Mouse (Mus musculus): Measurements from ENCODE around the gene Fam163a. TPM values are rescaled to one million over a fixed set of nuclear protein-coding genes. Genes with fewer than 3 reads are reported as not detected.

Fam163a gene
- polyA plus RNA-seq, 1 experiment from 2014 or later: 6.5 TPM

DNA sequence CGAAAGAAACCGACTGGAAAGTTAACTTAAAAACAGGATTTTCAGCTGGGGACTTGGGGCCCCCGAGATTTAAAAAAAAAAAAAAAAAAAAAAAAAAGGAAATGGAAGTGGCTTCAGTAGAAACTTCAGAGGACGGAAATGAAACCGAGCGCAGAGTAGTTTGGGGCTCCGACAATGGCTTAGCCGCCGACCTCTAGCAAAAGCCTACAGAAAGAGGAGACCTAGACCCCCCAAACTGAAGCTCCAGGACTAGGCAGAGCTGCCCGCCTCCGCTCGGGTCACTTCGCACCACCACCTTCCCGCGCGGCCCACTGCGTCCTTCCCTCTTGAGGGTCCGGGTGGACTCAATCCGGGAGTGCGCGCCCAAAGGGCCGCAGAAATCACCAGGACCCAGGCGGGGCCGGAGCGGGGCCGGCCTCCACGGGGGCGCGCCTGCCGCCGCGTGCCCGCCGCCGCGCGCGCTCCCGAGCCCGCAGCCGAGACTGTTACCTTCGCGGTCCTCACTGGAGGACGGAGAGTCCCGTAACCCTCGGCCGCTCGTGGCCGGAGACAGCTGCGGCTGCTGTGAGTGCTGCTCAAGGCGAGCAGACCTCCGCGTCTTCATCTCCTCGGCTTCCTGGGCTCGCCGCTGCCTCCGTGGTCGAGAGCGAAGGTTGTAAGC, 169.4 kb downstream of the Fam163a start, which contains the start of gene Tor1aip2:
Tor1aip2 (plus strand) TSS at position 135 of the 661 bp plus-strand sequence.
- H3K4me1 ChIP-seq: peaks cover 19% of the 10 kb centered on the region
- peak within 1 kb of the TSS; percentile 97 for H3K27ac ChIP-seq
- peak within 1 kb of the TSS; percentile 82 for H3K9ac ChIP-seq
- WGBS: under 1% methylated on average over 59 of the region's 59 CpGs
- peak within 1 kb of the TSS; percentile 66 for H3K4me3 ChIP-seq
- peak; percentile 82 for ATAC-seq (replicated peaks)
- peak within 1 kb of the TSS; percentile 70 for H3K4me2 ChIP-seq
- H3K9me3 ChIP-seq: no peaks in the 10 kb centered on the region
- peaks cover 16% of the 10 kb centered on the region; the same call in 1 of the 2 replicates for H3K36me3 ChIP-seq (replicated peaks)
- H3K27me3 ChIP-seq (replicated peaks): no peaks in the 10 kb centered on the region

DNA sequence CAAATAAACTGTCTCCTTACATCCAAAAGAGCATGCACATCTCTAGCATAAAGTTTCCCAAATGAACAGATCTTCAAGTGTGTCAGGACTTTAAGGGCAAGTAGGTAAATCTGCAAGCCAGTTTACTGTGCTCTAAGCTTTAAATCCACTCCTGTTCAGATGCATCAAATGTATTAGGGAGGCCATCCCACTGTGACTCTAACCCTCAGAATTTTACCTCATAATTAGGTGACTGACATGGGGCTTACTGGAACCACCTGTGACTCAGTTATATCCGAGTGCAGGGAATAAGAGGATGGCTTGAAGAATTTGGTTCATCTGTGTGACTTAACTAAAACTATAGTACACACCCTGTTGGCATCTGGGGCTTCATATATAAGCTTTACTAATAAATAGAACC, 170.2 kb downstream of the Fam163a start:
- peaks cover 17% of the 10 kb centered on the region for H3K4me1 ChIP-seq
- peak overlapping the region; percentile 82; the same call in 1 of the 2 replicates for H3K9ac ChIP-seq
- H3K9me3 ChIP-seq: no peaks in the 10 kb centered on the region
- H3K4me3 ChIP-seq: peak overlapping the region; percentile 66
- 0 out of 2 replicates have a peak overlapping the region, but pooled peaks have one; percentile 97 for H3K27ac ChIP-seq
- 34% methylated on average over 1 of the region's 1 CpGs for WGBS
- ATAC-seq (replicated peaks): no peak
- H3K27me3 ChIP-seq (replicated peaks): no peaks in the 10 kb centered on the region
- peak overlapping the region; percentile 70 for H3K4me2 ChIP-seq
- peaks cover 16% of the 10 kb centered on the region; the same call in 1 of the 2 replicates for H3K36me3 ChIP-seq (replicated peaks)

DNA sequence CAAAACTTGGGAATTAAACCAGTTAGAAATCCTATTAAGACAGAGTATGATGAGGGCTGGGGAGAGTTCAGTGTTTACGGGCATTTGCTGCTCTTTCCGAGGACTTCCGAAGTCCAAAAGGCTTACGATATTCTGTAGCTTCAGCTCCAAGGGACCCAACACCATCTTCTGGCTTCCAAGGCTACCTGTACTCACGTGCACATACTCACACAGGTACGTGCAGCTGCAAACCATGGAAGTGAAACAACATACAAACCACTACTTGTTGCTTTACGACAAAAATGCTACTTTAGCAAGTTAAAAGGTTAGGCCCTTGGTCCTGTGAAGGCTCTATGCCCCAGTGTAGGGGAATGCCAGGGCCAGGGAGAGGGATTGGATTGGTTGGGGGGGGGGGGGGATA, 170.9 kb downstream of the Fam163a start:
- 97% methylated on average over 7 of the region's 7 CpGs for WGBS
- H3K36me3 ChIP-seq (replicated peaks): peaks cover 21% of the 10 kb centered on the region; the same call in 1 of the 2 replicates
- no peak overlapping the region for H3K4me2 ChIP-seq
- no peak overlapping the region for H3K9ac ChIP-seq
- H3K27me3 ChIP-seq (replicated peaks): no peaks in the 10 kb centered on the region
- peaks cover 17% of the 10 kb centered on the region for H3K4me1 ChIP-seq
- no peak overlapping the region for H3K4me3 ChIP-seq
- no peaks in the 10 kb centered on the region for H3K9me3 ChIP-seq
- H3K27ac ChIP-seq: no peak overlapping the region
- no peak for ATAC-seq (replicated peaks)

DNA sequence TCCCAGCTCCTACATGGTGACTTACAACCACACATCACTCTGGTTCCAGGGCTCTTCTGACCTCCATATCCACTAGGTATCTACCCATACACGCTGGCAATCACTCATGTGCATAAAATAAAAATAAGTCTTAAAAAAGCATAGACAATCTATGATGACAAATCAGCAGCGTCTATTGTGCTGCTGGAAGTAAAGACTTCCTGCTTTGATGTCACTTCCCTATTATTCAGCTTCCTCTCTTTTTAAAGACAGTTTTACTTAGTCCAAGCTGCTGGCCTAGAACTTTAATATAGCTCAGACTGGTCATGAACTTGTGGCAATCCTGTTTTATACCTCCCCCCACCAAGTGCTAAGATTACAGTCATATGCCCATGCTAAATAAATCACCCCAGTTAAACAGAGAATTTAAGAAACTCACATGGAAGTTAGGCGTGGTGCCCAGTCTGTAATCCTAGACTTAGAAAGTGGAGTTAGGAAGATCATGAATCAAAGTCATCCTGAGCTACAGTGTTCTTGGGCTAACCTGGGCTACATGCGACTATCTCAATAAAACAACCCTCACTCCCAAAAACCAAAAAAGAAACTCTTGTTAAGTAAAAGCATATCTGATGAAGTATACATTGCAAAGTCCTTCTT, 176.4 kb downstream of the Fam163a start:
- ATAC-seq (replicated peaks): no peak
- H3K27me3 ChIP-seq (replicated peaks): no peaks in the 10 kb centered on the region
- H3K4me2 ChIP-seq: no peak overlapping the region
- no peak overlapping the region for H3K4me3 ChIP-seq
- no peak overlapping the region for H3K27ac ChIP-seq
- no peaks in the 10 kb centered on the region for H3K9me3 ChIP-seq
- H3K9ac ChIP-seq: no peak overlapping the region
- peaks cover 26% of the 10 kb centered on the region; the same call in 1 of the 2 replicates for H3K36me3 ChIP-seq (replicated peaks)
- 94% methylated on average over 4 of the region's 4 CpGs for WGBS
- H3K4me1 ChIP-seq: no peaks in the 10 kb centered on the region

DNA sequence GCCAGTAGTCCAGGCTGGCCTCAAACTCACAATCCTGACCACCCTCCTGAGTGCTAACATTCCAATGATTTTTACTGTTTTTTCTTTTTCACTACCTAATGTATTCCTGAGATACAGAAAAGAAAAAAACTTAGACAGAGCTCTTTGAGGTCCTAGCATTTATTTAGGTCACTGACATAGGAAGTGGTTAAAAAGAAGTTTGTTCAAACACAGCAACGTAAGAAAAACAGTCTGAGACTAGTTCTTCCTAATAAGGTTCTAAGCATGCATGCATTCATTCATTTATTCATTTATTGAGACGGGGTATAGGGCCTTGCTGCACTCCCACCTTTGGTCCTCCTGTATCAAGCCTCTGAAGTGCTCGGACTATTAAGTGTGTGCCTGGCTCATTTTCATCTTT, 177.0 kb downstream of the Fam163a start:
- H3K27ac ChIP-seq: no peak overlapping the region
- H3K4me3 ChIP-seq: no peak overlapping the region
- no peaks in the 10 kb centered on the region for H3K9me3 ChIP-seq
- H3K9ac ChIP-seq: no peak overlapping the region
- H3K4me2 ChIP-seq: no peak overlapping the region
- WGBS: 93% methylated on average over 3 of the region's 3 CpGs
- ATAC-seq (replicated peaks): no peak
- H3K36me3 ChIP-seq (replicated peaks): peaks cover 22% of the 10 kb centered on the region; the same call in 1 of the 2 replicates
- H3K4me1 ChIP-seq: no peaks in the 10 kb centered on the region
- no peaks in the 10 kb centered on the region for H3K27me3 ChIP-seq (replicated peaks)

Other genes starting within 250 kb of the Fam163a start
- 12.1 TPM in 2 replicates for gene Cep350, start 231.8 kb downstream of the Fam163a start, polyA plus RNA-seq (2015; fragmentation: Nextera tagmentation; extraction: Ambion mirVana)
- gene Tor1aip2, start 169.6 kb downstream of the Fam163a start, polyA plus RNA-seq (2015; fragmentation: Nextera tagmentation; extraction: Ambion mirVana): 59.9 and 61.8 TPM in 2 replicates
- 18.8 and 19.9 TPM in 2 replicates for gene Tor1aip1, start 168.5 kb downstream of the Fam163a start, polyA plus RNA-seq (2015; fragmentation: Nextera tagmentation; extraction: Ambion mirVana)
- gene Tdrd5, start 98.6 kb upstream of the Fam163a start, polyA plus RNA-seq (2015; fragmentation: Nextera tagmentation; extraction: Ambion mirVana): 0.97 and 1.1 TPM in 2 replicates
- 0.93 and 0.95 TPM in 2 replicates for gene Nphs2, start 105.7 kb upstream of the Fam163a start, polyA plus RNA-seq (2015; fragmentation: Nextera tagmentation; extraction: Ambion mirVana)
- gene Gm2000, start 161.0 kb upstream of the Fam163a start, polyA plus RNA-seq (2015; fragmentation: Nextera tagmentation; extraction: Ambion mirVana): 464 and 497 TPM in 2 replicates
- 0.11 and 0.12 TPM in 2 replicates for gene Axdnd1, start 216.1 kb upstream of the Fam163a start, polyA plus RNA-seq (2015; fragmentation: Nextera tagmentation; extraction: Ambion mirVana)

All from midbrain, embryonic 15.5 days (tissue).